Mouse (Mus musculus) erythroid progenitor cell, adult 5-6 weeks (primary cell): ENCODE measurements around the gene Traf3ip3. TPM values are rescaled to one million over a fixed set of nuclear protein-coding genes. Genes with fewer than 3 reads are reported as not detected.

Experiments
- ATAC-seq: replicated peaks from 2 replicates; pipeline ENCODE4 v1.8.0; 2016; ENCODE audit warnings: moderate number of reproducible peaks, mild to moderate bottlenecking, moderate TSS enrichment, inconsistent platforms; ENCODE audit not compliant: poor library complexity, low FRiP score, severe bottlenecking
- total RNA-seq, 2 experiments: library from RNA; stranded (forward) in 1 of 2; stranded (reverse) in 1 of 2; fragments of 150-400 nt in 1 of 2; fragments of 186-747, 209-891 nt in 1 of 2; gene quantifications; 2 replicates each; pipeline versions ENCODE4 v1.2.3 to v1.2.4; 2015 to 2017; ENCODE audit warnings: low replicate concordance in 2 of 2

The Traf3ip3 gene
- total RNA-seq (2015; ENCODE audit: low replicate concordance) (13.0 and 59.9 TPM in 2 replicates), total RNA-seq (2017; ENCODE audit: low replicate concordance) (6.7 and 8.6 TPM in 2 replicates)

- no peak for ATAC-seq
These were observed at the start of gene Traf3ip3 for GRCm38 (mm10) chr1:193201383-193201778. Gene Traf3ip3 (minus strand): TSS chr1:193201703.

GRCm38 (mm10) chr1:193250026-193250425 lies 48.5 kb upstream of the Traf3ip3 start:
- ATAC-seq = no peak

GRCm38 (mm10) chr1:193244235-193244634 lies 42.7 kb upstream of the Traf3ip3 start:
- no peak for ATAC-seq

- ATAC-seq = no peak
These were observed 42.2 kb upstream of the Traf3ip3 start for GRCm38 (mm10) chr1:193243571-193244193.

GRCm38 (mm10) chr1:193242863-193243262 lies 41.4 kb upstream of the Traf3ip3 start:
- no peak for ATAC-seq

- ATAC-seq = no peak
These were observed 40.7 kb upstream of the Traf3ip3 start for GRCm38 (mm10) chr1:193242238-193242637.

GRCm38 (mm10) chr1:193241436-193241835 lies 39.9 kb upstream of the Traf3ip3 start:
- ATAC-seq = no peak

GRCm38 (mm10) chr1:193238426-193238825 lies 36.9 kb upstream of the Traf3ip3 start:
- ATAC-seq = no peak

GRCm38 (mm10) chr1:193234930-193235329 lies 33.4 kb upstream of the Traf3ip3 start:
- ATAC-seq = no peak

GRCm38 (mm10) chr1:193234130-193234645 lies 32.7 kb upstream of the Traf3ip3 start:
- no peak for ATAC-seq

- no peak for ATAC-seq
These were observed 31.2 kb upstream of the Traf3ip3 start for GRCm38 (mm10) chr1:193232732-193233131.

- ATAC-seq = no peak
These were observed 29.4 kb upstream of the Traf3ip3 start for GRCm38 (mm10) chr1:193230935-193231334.

GRCm38 (mm10) chr1:193230531-193230930 lies 29.0 kb upstream of the Traf3ip3 start:
- no peak for ATAC-seq

GRCm38 (mm10) chr1:193229570-193229969 lies 28.1 kb upstream of the Traf3ip3 start:
- no peak for ATAC-seq

GRCm38 (mm10) chr1:193227537-193227936 lies 26.0 kb upstream of the Traf3ip3 start:
- no peak for ATAC-seq

GRCm38 (mm10) chr1:193226724-193227522 lies 25.4 kb upstream of the Traf3ip3 start:
- no peak for ATAC-seq

- no peak for ATAC-seq
These were observed 24.6 kb upstream of the Traf3ip3 start for GRCm38 (mm10) chr1:193226114-193226513.

GRCm38 (mm10) chr1:193225531-193225930 lies 24.0 kb upstream of the Traf3ip3 start:
- ATAC-seq = no peak

GRCm38 (mm10) chr1:193220408-193220807 lies 18.9 kb upstream of the Traf3ip3 start:
- no peak for ATAC-seq

- no peak for ATAC-seq
These were observed 14.5 kb upstream of the Traf3ip3 start for GRCm38 (mm10) chr1:193216000-193216399.

GRCm38 (mm10) chr1:193214053-193214452 lies 12.6 kb upstream of the Traf3ip3 start:
- no peak for ATAC-seq
